Mouse (Mus musculus): Measurements from ENCODE around the gene Rcc2.

Gene Rcc2

GRCm38 (mm10) chr4:140753366-140753765, 53.0 kb downstream of the Rcc2 start:
- no peak for DNase-seq (ENCODE audit: low read depth, low spot score)

- no peak for DNase-seq (ENCODE audit: low read depth, low spot score)
Observed at GRCm38 (mm10) chr4:140755811-140756210, 55.5 kb downstream of the Rcc2 start.

- DNase-seq (ENCODE audit: low read depth, low spot score), result no peak
Observed at GRCm38 (mm10) chr4:140761601-140762000, 61.3 kb downstream of the Rcc2 start.

- peak; percentile 78 for DNase-seq (ENCODE audit: low read depth, low spot score)
Observed at GRCm38 (mm10) chr4:140763158-140763557, 62.8 kb downstream of the Rcc2 start.

- DNase-seq (ENCODE audit: low read depth, low spot score), result no peak
Observed at GRCm38 (mm10) chr4:140765936-140766335, 65.6 kb downstream of the Rcc2 start.

- DNase-seq (ENCODE audit: low read depth, low spot score), result peak; percentile 49
Observed at GRCm38 (mm10) chr4:140768973-140769372, 68.6 kb downstream of the Rcc2 start.

- peak; percentile 44 for DNase-seq (ENCODE audit: low read depth, low spot score)
Observed at GRCm38 (mm10) chr4:140770433-140770832, 70.1 kb downstream of the Rcc2 start.

GRCm38 (mm10) chr4:140771091-140771490, 70.8 kb downstream of the Rcc2 start:
- DNase-seq (ENCODE audit: low read depth, low spot score), result peak; percentile 57
